Mouse (Mus musculus) forebrain, embryonic 15.5 days (tissue): ENCODE measurements around the gene Urah. TPM values are rescaled to one million over a fixed set of nuclear protein-coding genes. Genes with fewer than 3 reads are reported as not detected.

Experiments used
- ATAC-seq: fragments of 200-750 bp; cut with Nextera tagmentation; replicated peaks from 2 replicates; pipeline ENCODE4 v1.8.0; 2017; ENCODE audit warnings: mild to moderate bottlenecking, moderate TSS enrichment, moderate library complexity
- H3K27ac ChIP-seq: fragments of 300-500 bp; sonication (generic); replicated peaks from 2 replicates; pipeline ENCODE4 v1.5.1; 2015; ENCODE audit warnings: mild to moderate bottlenecking, inconsistent platforms
- H3K27me3 ChIP-seq: fragments of 300-500 bp; sonication (generic); 2 replicates; pipeline ENCODE4 v1.6.1; 2015; ENCODE audit warnings: inconsistent platforms
- H3K36me3 ChIP-seq: fragments of 300-500 bp; sonication (generic); 2 replicates; pipeline ENCODE4 v1.6.1; 2015; ENCODE audit warnings: mild to moderate bottlenecking, inconsistent platforms
- H3K4me1 ChIP-seq: fragments of 300-500 bp; sonication (generic); 2 replicates; pipeline ENCODE4 v1.6.1; 2015; ENCODE audit warnings: inconsistent platforms
- H3K4me2 ChIP-seq: fragments of 300-500 bp; sonication (generic); replicated peaks from 2 replicates; pipeline ENCODE4 v1.6.1; 2015; ENCODE audit warnings: mild to moderate bottlenecking, inconsistent platforms
- H3K4me3 ChIP-seq: fragments of 300-500 bp; sonication (generic); 2 replicates; pipeline ENCODE4 v1.5.1; 2015; ENCODE audit warnings: mild to moderate bottlenecking, inconsistent platforms
- H3K9ac ChIP-seq: fragments of 300-500 bp; sonication (generic); replicated peaks from 2 replicates; pipeline ENCODE4 v1.6.1; 2015; ENCODE audit warnings: mild to moderate bottlenecking, inconsistent platforms
- H3K9me3 ChIP-seq: fragments of 300-500 bp; sonication (generic); 2 replicates; pipeline ENCODE4 v1.6.1; 2016; ENCODE audit warnings: inconsistent platforms
- WGBS: fragments of 180-500 bp; shearing (Covaris S2); methylation state at CpG from one replicate; pipeline ENCODE4 v1.1.7; 2015; ENCODE audit warnings: mixed read lengths; 5-methylcytosine and 5-hydroxymethylcytosine counted together
- polyA plus RNA-seq: library from polyadenylated mRNA; unstranded; fragments of >200 nt; fragmentation: Nextera tagmentation; extraction: Ambion mirVana; gene quantifications from 2 replicates; pipeline ENCODE4 v1.2.1, GENCODE M21; 2015

Gene Urah
- polyA plus RNA-seq, 1 experiment from 2014 or later: not detected

GRCm38 (mm10) chr7:140821305-140821652 lies 13.5 kb upstream of the Urah start:
- WGBS: 30% methylated on average over 5 of the region's 5 CpGs
- H3K4me2 ChIP-seq: peak overlapping the region; percentile 69
- H3K36me3 ChIP-seq: no peaks in the 10 kb centered on the region
- ATAC-seq: peak; percentile 57
- H3K9me3 ChIP-seq: no peaks in the 10 kb centered on the region
- H3K9ac ChIP-seq: peak overlapping the region; percentile 62
- no peaks in the 10 kb centered on the region for H3K27me3 ChIP-seq
- peak overlapping the region; percentile 52 for H3K4me3 ChIP-seq
- H3K27ac ChIP-seq: peak overlapping the region; percentile 79
- H3K4me1 ChIP-seq: peaks cover 12% of the 10 kb centered on the region

DNA sequence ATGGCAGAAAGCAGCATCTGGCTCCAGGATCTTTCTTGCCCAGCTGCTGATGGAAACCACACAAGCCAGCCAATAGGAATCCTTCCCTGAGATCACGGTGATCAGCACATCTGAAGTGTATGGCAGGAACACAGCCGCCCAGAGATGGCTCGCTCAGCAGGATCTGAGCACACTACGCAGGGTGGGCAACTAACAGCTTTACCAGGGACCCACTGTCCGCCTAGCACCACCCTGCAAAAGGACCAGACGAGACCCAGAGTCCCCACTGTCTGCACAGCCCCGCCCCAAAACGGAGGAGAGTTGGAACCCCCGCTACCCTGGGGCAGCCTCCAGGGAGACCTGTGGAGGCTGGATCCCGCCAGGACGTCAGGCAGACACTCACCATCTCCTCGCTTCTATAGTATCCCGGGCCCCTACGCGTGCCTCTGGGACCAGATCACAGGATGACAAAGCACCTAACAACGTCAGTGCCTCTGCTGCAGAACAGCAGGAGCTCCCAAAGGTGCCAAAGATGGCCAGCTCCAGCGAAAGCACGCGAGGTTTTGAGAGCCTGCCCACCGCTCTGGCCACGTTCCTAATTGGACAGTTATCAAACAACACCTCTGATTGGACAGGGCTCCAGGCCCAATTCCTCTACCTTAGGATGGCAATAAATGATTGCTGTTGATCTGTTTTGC lies 13.0 kb upstream of the Urah start, which contains the start of gene Zfp941:
Zfp941 (minus strand) TSS at position 526 of the 677 bp plus-strand sequence.
- Histone ChIP-seq H3K4me2 (peak within 1 kb of the TSS; percentile 69), H3K27ac (peak within 1 kb of the TSS; percentile 79), H3K27me3 (no peaks in the 10 kb centered on the region), H3K4me1 (peaks cover 12% of the 10 kb centered on the region), H3K36me3 (no peaks in the 10 kb centered on the region), H3K9ac (peak within 1 kb of the TSS; percentile 62), H3K4me3 (peak within 1 kb of the TSS; percentile 52), H3K9me3 (no peaks in the 10 kb centered on the region)
- 1% methylated on average over 21 of the region's 21 CpGs for WGBS
- peak; percentile 89 for ATAC-seq

DNA sequence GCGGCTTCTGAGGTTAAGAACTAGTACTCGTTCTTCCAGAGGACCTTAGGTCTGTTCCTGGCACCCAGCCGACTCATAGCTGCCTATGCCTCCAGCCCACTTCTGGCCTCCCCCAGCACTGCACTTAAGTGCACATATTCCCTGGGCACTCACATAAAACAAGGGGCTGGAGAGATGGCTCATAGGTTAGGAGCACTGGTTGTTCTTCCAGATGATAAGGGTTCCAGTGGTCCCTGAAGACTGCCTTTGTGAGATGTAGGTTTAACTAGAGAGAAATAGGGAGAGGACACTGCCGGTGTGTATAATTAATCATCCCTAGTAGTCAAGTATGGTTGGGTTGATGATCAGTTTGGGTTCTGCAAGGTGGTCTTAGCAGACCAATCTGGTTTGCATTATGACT lies 12.1 kb upstream of the Urah start:
- 95% methylated on average over 4 of the region's 4 CpGs for WGBS
- Histone ChIP-seq H3K27me3 (no peaks in the 10 kb centered on the region), H3K4me3 (no peak overlapping the region), H3K9me3 (no peaks in the 10 kb centered on the region), H3K36me3 (no peaks in the 10 kb centered on the region), H3K4me1 (peaks cover 12% of the 10 kb centered on the region), H3K9ac (no peak overlapping the region), H3K4me2 (no peak overlapping the region), H3K27ac (no peak overlapping the region)
- ATAC-seq: no peak

GRCm38 (mm10) chr7:140828171-140828881 lies 6.5 kb upstream of the Urah start:
- ATAC-seq: no peak
- H3K9me3 ChIP-seq: no peaks in the 10 kb centered on the region
- WGBS: 36% methylated on average over 8 of the region's 8 CpGs
- H3K9ac ChIP-seq: no peak overlapping the region
- H3K27me3 ChIP-seq: no peaks in the 10 kb centered on the region
- H3K4me3 ChIP-seq: no peak overlapping the region
- H3K4me1 ChIP-seq: no peaks in the 10 kb centered on the region
- no peaks in the 10 kb centered on the region for H3K36me3 ChIP-seq
- H3K4me2 ChIP-seq: no peak overlapping the region
- no peak overlapping the region for H3K27ac ChIP-seq

DNA sequence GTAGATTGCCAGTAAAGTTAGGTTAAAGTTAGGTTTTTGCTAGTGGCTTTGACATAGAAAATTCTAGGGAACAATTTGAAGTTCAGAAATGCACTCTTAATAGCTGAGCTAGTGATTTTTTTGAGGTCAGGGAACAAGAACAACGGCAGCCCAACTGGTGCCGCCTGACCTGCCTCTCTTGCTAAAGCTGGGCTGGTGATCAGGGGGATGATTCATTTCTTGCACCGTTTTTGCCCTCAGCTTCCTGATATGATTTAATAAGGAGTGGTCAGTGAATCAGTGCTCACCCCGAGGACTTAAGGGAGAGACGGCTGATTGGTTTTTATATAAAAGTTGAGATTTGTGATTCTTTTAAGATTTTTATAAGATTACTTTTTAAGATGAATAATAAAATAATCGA lies 3.4 kb upstream of the Urah start:
- WGBS: 76% methylated on average over 6 of the region's 6 CpGs
- no peaks in the 10 kb centered on the region for H3K27me3 ChIP-seq
- H3K4me3 ChIP-seq: no peak overlapping the region
- H3K36me3 ChIP-seq: no peaks in the 10 kb centered on the region
- H3K27ac ChIP-seq: no peak overlapping the region
- peaks cover 3% of the 10 kb centered on the region; the same call in 1 of the 2 replicates for H3K4me1 ChIP-seq
- no peak overlapping the region for H3K4me2 ChIP-seq
- ATAC-seq: no peak
- H3K9me3 ChIP-seq: no peaks in the 10 kb centered on the region
- no peak overlapping the region for H3K9ac ChIP-seq

- no peak for ATAC-seq
- Histone ChIP-seq H3K27ac (no peak overlapping the region), H3K27me3 (no peaks in the 10 kb centered on the region), H3K4me3 (no peak overlapping the region), H3K4me2 (no peak overlapping the region), H3K9me3 (no peaks in the 10 kb centered on the region), H3K9ac (no peak overlapping the region), H3K4me1 (peaks cover 3% of the 10 kb centered on the region; the same call in 1 of the 2 replicates), H3K36me3 (no peaks in the 10 kb centered on the region)
- WGBS: 83% methylated on average over 4 of the region's 4 CpGs
Measured at GRCm38 (mm10) chr7:140833341-140833740, 1.5 kb upstream of the Urah start.

DNA sequence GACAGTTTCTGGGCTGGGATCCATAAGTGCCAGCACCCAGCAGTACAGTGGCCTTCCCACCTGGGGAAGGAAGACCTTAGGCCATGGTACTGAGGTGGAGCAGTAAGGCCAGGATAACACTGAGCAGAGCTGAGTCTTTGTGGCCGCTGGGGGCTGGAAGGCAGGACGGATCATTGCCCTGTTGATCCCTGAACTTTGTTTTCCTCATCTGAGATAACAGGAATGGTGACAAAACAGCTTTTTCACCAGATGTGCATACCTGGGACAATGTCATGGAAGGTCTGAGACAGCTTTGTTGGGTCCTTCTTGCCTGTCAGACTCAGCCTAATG lies 905 bp downstream of the Urah start:
- peaks cover 7% of the 10 kb centered on the region; the same call in 1 of the 2 replicates for H3K4me1 ChIP-seq
- no peaks in the 10 kb centered on the region for H3K27me3 ChIP-seq
- H3K9ac ChIP-seq: no peak overlapping the region
- H3K4me3 ChIP-seq: no peak overlapping the region
- WGBS: 72% methylated on average over 2 of the region's 2 CpGs
- no peaks in the 10 kb centered on the region for H3K9me3 ChIP-seq
- no peak for ATAC-seq
- no peak overlapping the region for H3K4me2 ChIP-seq
- no peaks in the 10 kb centered on the region for H3K36me3 ChIP-seq
- no peak overlapping the region for H3K27ac ChIP-seq

DNA sequence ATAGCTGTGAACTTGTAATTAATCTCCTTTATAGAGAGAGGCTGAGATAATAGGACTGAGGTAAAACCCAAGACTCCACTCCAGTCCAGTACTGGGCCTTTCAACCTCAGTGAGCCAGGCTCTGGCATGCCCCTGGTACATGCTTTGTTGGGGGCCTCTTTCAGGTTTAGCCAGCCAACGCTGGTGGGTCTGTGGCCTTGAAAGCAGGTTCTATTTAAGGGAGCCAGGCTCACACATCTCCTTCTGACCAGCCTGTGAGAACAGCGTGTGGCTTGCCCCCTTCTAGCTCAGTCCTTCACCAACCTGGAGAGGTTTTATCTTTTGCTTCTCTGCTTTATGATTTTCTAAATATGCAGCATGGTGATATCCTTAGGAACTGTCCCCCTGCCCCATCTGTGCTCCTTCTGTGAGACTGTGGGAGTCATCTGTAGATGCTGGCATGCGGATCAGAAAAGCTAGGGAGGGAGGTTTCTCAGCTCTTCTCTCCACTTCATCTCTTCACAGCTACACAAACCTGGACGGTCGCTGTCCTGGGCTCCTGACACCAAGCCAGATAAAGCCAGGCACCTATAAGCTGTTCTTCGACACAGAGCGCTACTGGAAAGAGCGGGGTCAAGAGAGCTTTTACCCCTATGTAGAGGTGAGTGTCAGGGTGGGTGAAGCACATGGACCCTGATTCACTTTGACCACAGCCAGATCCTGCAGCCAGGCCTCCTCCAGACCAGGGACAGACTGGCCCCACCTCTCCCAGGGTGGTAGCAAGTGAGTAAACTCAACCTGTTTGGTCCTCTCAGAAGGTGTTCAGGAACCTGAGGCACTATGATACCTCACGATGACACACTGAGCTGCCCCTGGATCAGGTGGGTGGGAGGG lies 1.7 kb downstream of the Urah start:
- no peaks in the 10 kb centered on the region for H3K27me3 ChIP-seq
- H3K9ac ChIP-seq: no peak overlapping the region
- WGBS: 81% methylated on average over 9 of the region's 9 CpGs
- H3K9me3 ChIP-seq: no peaks in the 10 kb centered on the region
- no peak overlapping the region for H3K4me2 ChIP-seq
- ATAC-seq: no peak
- no peaks in the 10 kb centered on the region for H3K36me3 ChIP-seq
- H3K4me3 ChIP-seq: no peak overlapping the region
- H3K4me1 ChIP-seq: peaks cover 7% of the 10 kb centered on the region; the same call in 1 of the 2 replicates
- no peak overlapping the region for H3K27ac ChIP-seq

GRCm38 (mm10) chr7:140839556-140839955 lies 4.7 kb downstream of the Urah start:
- peaks cover 7% of the 10 kb centered on the region; the same call in 1 of the 2 replicates for H3K4me1 ChIP-seq
- H3K9me3 ChIP-seq: no peaks in the 10 kb centered on the region
- H3K4me2 ChIP-seq: no peak overlapping the region
- H3K27me3 ChIP-seq: peaks cover 3% of the 10 kb centered on the region; the same call in 1 of the 2 replicates
- no peak for ATAC-seq
- no peak overlapping the region for H3K27ac ChIP-seq
- no peak overlapping the region for H3K9ac ChIP-seq
- H3K4me3 ChIP-seq: no peak overlapping the region
- no peaks in the 10 kb centered on the region for H3K36me3 ChIP-seq
- WGBS: 66% methylated on average over 5 of the region's 5 CpGs

GRCm38 (mm10) chr7:140840750-140841735 lies 6.2 kb downstream of the Urah start:
- H3K4me3 ChIP-seq: no peak overlapping the region
- no peak overlapping the region for H3K9ac ChIP-seq
- 39% methylated on average over 19 of the region's 19 CpGs for WGBS
- H3K4me2 ChIP-seq: no peak overlapping the region
- H3K27me3 ChIP-seq: peaks cover 3% of the 10 kb centered on the region; the same call in 1 of the 2 replicates
- no peaks in the 10 kb centered on the region for H3K36me3 ChIP-seq
- H3K27ac ChIP-seq: no peak overlapping the region
- no peaks in the 10 kb centered on the region for H3K9me3 ChIP-seq
- no peak for ATAC-seq
- H3K4me1 ChIP-seq: peaks cover 7% of the 10 kb centered on the region; the same call in 1 of the 2 replicates

DNA sequence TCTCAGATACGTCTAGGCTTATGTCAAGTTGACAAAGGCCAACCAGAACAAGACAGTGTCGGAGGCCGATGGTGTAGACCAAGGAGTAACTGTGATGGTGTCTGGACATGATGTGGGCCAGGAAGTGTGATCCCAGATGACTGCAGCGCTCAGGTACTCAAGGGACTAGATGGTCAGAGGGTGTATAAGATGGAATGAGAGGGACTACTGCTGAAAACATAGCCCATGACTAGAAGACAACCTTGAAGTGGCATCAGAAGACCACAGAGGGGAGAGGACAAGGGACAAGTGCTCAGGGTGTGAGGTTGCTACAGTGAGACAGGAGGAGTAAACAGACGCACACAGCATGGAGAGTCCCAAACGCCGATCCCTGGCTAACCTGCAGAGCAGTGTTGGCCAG lies 9.0 kb downstream of the Urah start:
- Histone ChIP-seq H3K9ac (no peak overlapping the region), H3K27ac (no peak overlapping the region), H3K4me1 (peaks cover 5% of the 10 kb centered on the region; the same call in 1 of the 2 replicates), H3K9me3 (no peaks in the 10 kb centered on the region), H3K27me3 (peaks cover 3% of the 10 kb centered on the region; the same call in 1 of the 2 replicates), H3K4me3 (no peak overlapping the region), H3K36me3 (no peaks in the 10 kb centered on the region), H3K4me2 (no peak overlapping the region)
- WGBS: 87% methylated on average over 7 of the region's 7 CpGs
- no peak for ATAC-seq
